Mouse (Mus musculus) urinary bladder, postnatal 25 days (tissue): ENCODE measurements around the gene Pcmtd2.
A peak's percentile ranks its signal among the peaks of the same experiment; 100 is the strongest.
"Not testable (repeated sequence)": the region's sequence is repeated elsewhere in the genome, so short reads cannot be mapped to it uniquely, and the experiment has no call there.

Experiments used
- DNase-seq: peaks from one replicate; pipeline ENCODE4 v3.0.0; 2022; ENCODE audit warnings: low spot score

The Pcmtd2 gene

GRCm38 (mm10) chr2:181837372-181838292 lies at the start of gene Pcmtd2:
Gene Pcmtd2 (plus strand): TSS chr2:181837854.
- peak; percentile 91 for DNase-seq

- no peak for DNase-seq
These were observed 48.3 kb upstream of the Pcmtd2 start for GRCm38 (mm10) chr2:181789396-181789795.

GRCm38 (mm10) chr2:181793186-181793585 lies 44.5 kb upstream of the Pcmtd2 start:
- DNase-seq = not testable (repeated sequence)

- DNase-seq = no peak
These were observed 42.0 kb upstream of the Pcmtd2 start for GRCm38 (mm10) chr2:181795641-181796130.

GRCm38 (mm10) chr2:181797672-181798071 lies 40.0 kb upstream of the Pcmtd2 start:
- DNase-seq = no peak

- no peak for DNase-seq
These were observed 8.5 kb upstream of the Pcmtd2 start for GRCm38 (mm10) chr2:181829032-181829650.

GRCm38 (mm10) chr2:181832745-181833144 lies 4.9 kb upstream of the Pcmtd2 start:
- DNase-seq = no peak

- no peak for DNase-seq
These were observed 633 bp downstream of the Pcmtd2 start for GRCm38 (mm10) chr2:181838293-181838680.

- DNase-seq = no peak
These were observed 8.2 kb downstream of the Pcmtd2 start for GRCm38 (mm10) chr2:181845709-181846394.

- peak; percentile 78 for DNase-seq
These were observed 26.3 kb downstream of the Pcmtd2 start, which contains the start of gene Polr3k for GRCm38 (mm10) chr2:181863791-181864535. Gene Polr3k (plus strand): TSS chr2:181864337.

- no peak for DNase-seq
These were observed 26.8 kb downstream of the Pcmtd2 start for GRCm38 (mm10) chr2:181864536-181864860.

- peak; percentile 64 for DNase-seq
These were observed 29.3 kb downstream of the Pcmtd2 start for GRCm38 (mm10) chr2:181866931-181867330.

GRCm38 (mm10) chr2:181871039-181871438 lies 33.4 kb downstream of the Pcmtd2 start:
- no peak for DNase-seq

GRCm38 (mm10) chr2:181878903-181879302 lies 41.2 kb downstream of the Pcmtd2 start:
- DNase-seq = no peak

- DNase-seq = no peak
These were observed 45.5 kb downstream of the Pcmtd2 start for GRCm38 (mm10) chr2:181883022-181883749.
